Mouse (Mus musculus): ENCODE measurements at regions not wholly inside any gene's neighbourhood (a gene's known extent, or its start where the extent isn't known, plus 50 kb on each side); places are given as distances from the start of the nearest gene placed in this dataset.

DNA sequence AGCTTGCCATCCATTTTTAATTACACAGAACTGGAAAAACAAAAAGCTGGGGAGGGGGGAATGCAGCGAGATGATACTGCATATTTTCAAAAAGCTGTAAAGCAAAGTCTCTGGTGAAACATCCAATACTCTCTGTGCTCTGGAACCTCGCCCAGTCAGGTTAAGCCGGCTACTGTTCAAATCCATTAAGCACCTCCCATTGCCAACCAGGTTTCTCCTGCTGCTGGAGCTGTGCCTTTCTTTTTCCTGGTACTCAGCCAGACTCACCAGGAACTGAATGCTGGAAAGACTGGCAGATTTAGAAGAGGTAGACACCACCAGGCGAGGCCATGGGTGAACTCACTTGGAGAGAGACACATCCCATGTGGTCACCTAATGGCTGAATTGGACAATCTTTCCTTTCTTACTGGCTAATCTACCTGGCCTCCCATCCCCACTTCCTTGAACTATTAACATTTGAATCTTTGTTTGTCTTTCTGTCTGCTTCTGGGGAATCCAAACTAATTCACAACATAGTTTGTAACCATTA, 1250.8 kb upstream of the Jmjd1c start:
- WGBS: 85% methylated on average over 4 of the region's 4 CpGs
- H3K36me3 ChIP-seq (ENCODE audit: control insufficient read depth, insufficient read depth, low read length): no peaks in the 10 kb centered on the region
- no peak overlapping the region for H3K9ac ChIP-seq (ENCODE audit: low read length)
- ATAC-seq (ENCODE audit: insufficient read depth, low FRiP score, low TSS enrichment): no peak
- H3K4me1 ChIP-seq (ENCODE audit: control insufficient read depth, insufficient read depth, low read length): no peaks in the 10 kb centered on the region
- H3K4me2 ChIP-seq (ENCODE audit: low read depth): no peak overlapping the region
- no peaks in the 10 kb centered on the region for H3K27me3 ChIP-seq (ENCODE audit: control insufficient read depth, insufficient read depth, low read length)
- DNase-seq (ENCODE audit: low spot score): no peak
- no peak overlapping the region for H3K27ac ChIP-seq (ENCODE audit: low read depth, low read length)
- H3K9me3 ChIP-seq (ENCODE audit: control insufficient read depth, low read length): no peaks in the 10 kb centered on the region
- no peak overlapping the region for H3K4me3 ChIP-seq (ENCODE audit: low read depth, low read length)

GRCm38 (mm10) chr10:65846136-65846535, 1249.8 kb upstream of the Jmjd1c start:
- Histone ChIP-seq H3K4me3 (ENCODE audit: low read depth, low read length) (no peak overlapping the region), H3K9ac (ENCODE audit: low read length) (no peak overlapping the region), H3K27ac (ENCODE audit: low read depth, low read length) (no peak overlapping the region), H3K27me3 (ENCODE audit: control insufficient read depth, insufficient read depth, low read length) (no peaks in the 10 kb centered on the region), H3K9me3 (ENCODE audit: control insufficient read depth, low read length) (no peaks in the 10 kb centered on the region), H3K36me3 (ENCODE audit: control insufficient read depth, insufficient read depth, low read length) (no peaks in the 10 kb centered on the region), H3K4me1 (ENCODE audit: control insufficient read depth, insufficient read depth, low read length) (no peaks in the 10 kb centered on the region), H3K4me2 (ENCODE audit: low read depth) (no peak overlapping the region)
- ATAC-seq (ENCODE audit: insufficient read depth, low FRiP score, low TSS enrichment): no peak
- WGBS: 86% methylated on average over 4 of the region's 4 CpGs
- DNase-seq (ENCODE audit: low spot score): no peak

- no peak overlapping the region for H3K4me3 ChIP-seq (ENCODE audit: low read depth, low read length)
- 98% methylated on average over 1 of the region's 1 CpGs for WGBS
- DNase-seq (ENCODE audit: low spot score): no peak
These were observed 1248.3 kb upstream of the Jmjd1c start for GRCm38 (mm10) chr10:65847622-65848021.

GRCm38 (mm10) chr10:65889881-65890280, 1206.0 kb upstream of the Jmjd1c start:
- DNase-seq (ENCODE audit: low spot score): no peak
- no peak overlapping the region for H3K27ac ChIP-seq (ENCODE audit: low read depth, low read length)
- no peaks in the 10 kb centered on the region for H3K9me3 ChIP-seq (ENCODE audit: control insufficient read depth, low read length)
- 78% methylated on average over 3 of the region's 3 CpGs for WGBS
- ATAC-seq (ENCODE audit: insufficient read depth, low FRiP score, low TSS enrichment): peak; percentile 67; the same call in 1 of the 2 replicates
- H3K4me2 ChIP-seq (ENCODE audit: low read depth): no peak overlapping the region
- H3K4me3 ChIP-seq (ENCODE audit: low read depth, low read length): no peak overlapping the region
- H3K27me3 ChIP-seq (ENCODE audit: control insufficient read depth, insufficient read depth, low read length): no peaks in the 10 kb centered on the region
- no peaks in the 10 kb centered on the region for H3K4me1 ChIP-seq (ENCODE audit: control insufficient read depth, insufficient read depth, low read length)
- H3K36me3 ChIP-seq (ENCODE audit: control insufficient read depth, insufficient read depth, low read length): no peaks in the 10 kb centered on the region
- H3K9ac ChIP-seq (ENCODE audit: low read length): no peak overlapping the region

More at GRCm38 (mm10) chr10:65847622-65848021, 1248.3 kb upstream of the Jmjd1c start:
- Histone ChIP-seq H3K27me3 (ENCODE audit: control insufficient read depth, insufficient read depth, low read length) (no peaks in the 10 kb centered on the region), H3K9me3 (ENCODE audit: control insufficient read depth, low read length) (no peaks in the 10 kb centered on the region), H3K36me3 (ENCODE audit: control insufficient read depth, insufficient read depth, low read length) (no peaks in the 10 kb centered on the region), H3K4me2 (ENCODE audit: low read depth) (no peak overlapping the region), H3K9ac (ENCODE audit: low read length) (no peak overlapping the region), H3K4me1 (ENCODE audit: control insufficient read depth, insufficient read depth, low read length) (no peaks in the 10 kb centered on the region), H3K27ac (ENCODE audit: low read depth, low read length) (no peak overlapping the region)
- ATAC-seq (ENCODE audit: insufficient read depth, low FRiP score, low TSS enrichment): no peak

DNA sequence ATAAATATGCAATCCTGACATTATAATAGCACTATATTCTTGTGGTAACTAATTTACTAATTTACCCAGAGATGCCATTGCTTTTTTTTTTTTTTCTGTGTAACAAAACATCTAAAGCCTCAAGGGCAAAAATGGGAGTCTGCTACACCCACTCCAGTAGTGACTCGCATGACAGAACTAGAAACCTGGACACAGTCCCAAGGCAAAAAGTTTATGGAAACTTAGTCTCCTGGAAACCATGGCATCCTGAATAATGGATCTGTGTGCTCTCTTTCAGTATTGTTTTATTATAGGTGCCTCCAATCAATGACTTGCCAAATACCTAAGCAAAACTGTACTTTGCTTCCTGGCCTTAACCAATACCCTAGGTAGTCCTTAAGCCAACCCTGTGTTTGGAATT, 1188.4 kb upstream of the Jmjd1c start:
- Histone ChIP-seq H3K4me1 (ENCODE audit: control insufficient read depth, insufficient read depth, low read length) (no peaks in the 10 kb centered on the region), H3K4me2 (ENCODE audit: low read depth) (no peak overlapping the region), H3K27ac (ENCODE audit: low read depth, low read length) (no peak overlapping the region), H3K9ac (ENCODE audit: low read length) (no peak overlapping the region), H3K36me3 (ENCODE audit: control insufficient read depth, insufficient read depth, low read length) (no peaks in the 10 kb centered on the region), H3K27me3 (ENCODE audit: control insufficient read depth, insufficient read depth, low read length) (no peaks in the 10 kb centered on the region), H3K9me3 (ENCODE audit: control insufficient read depth, low read length) (no peaks in the 10 kb centered on the region), H3K4me3 (ENCODE audit: low read depth, low read length) (no peak overlapping the region)
- WGBS: 91% methylated on average over 1 of the region's 1 CpGs
- DNase-seq (ENCODE audit: low spot score): no peak
- no peak for ATAC-seq (ENCODE audit: insufficient read depth, low FRiP score, low TSS enrichment)

GRCm38 (mm10) chr10:65912518-65912917, 1183.4 kb upstream of the Jmjd1c start:
- no peaks in the 10 kb centered on the region for H3K36me3 ChIP-seq (ENCODE audit: control insufficient read depth, insufficient read depth, low read length)
- 89% methylated on average over 6 of the region's 6 CpGs for WGBS
- H3K9ac ChIP-seq (ENCODE audit: low read length): no peak overlapping the region
- H3K27me3 ChIP-seq (ENCODE audit: control insufficient read depth, insufficient read depth, low read length): no peaks in the 10 kb centered on the region
- H3K4me2 ChIP-seq (ENCODE audit: low read depth): no peak overlapping the region
- H3K4me3 ChIP-seq (ENCODE audit: low read depth, low read length): no peak overlapping the region
- H3K9me3 ChIP-seq (ENCODE audit: control insufficient read depth, low read length): no peaks in the 10 kb centered on the region
- H3K27ac ChIP-seq (ENCODE audit: low read depth, low read length): no peak overlapping the region
- no peak for DNase-seq (ENCODE audit: low spot score)
- ATAC-seq (ENCODE audit: insufficient read depth, low FRiP score, low TSS enrichment): no peak
- H3K4me1 ChIP-seq (ENCODE audit: control insufficient read depth, insufficient read depth, low read length): no peaks in the 10 kb centered on the region

- Histone ChIP-seq H3K9ac (ENCODE audit: low read length) (no peak overlapping the region), H3K36me3 (ENCODE audit: control insufficient read depth, insufficient read depth, low read length) (no peaks in the 10 kb centered on the region), H3K4me2 (ENCODE audit: low read depth) (no peak overlapping the region), H3K27me3 (ENCODE audit: control insufficient read depth, insufficient read depth, low read length) (no peaks in the 10 kb centered on the region), H3K9me3 (ENCODE audit: control insufficient read depth, low read length) (no peaks in the 10 kb centered on the region), H3K27ac (ENCODE audit: low read depth, low read length) (no peak overlapping the region), H3K4me1 (ENCODE audit: control insufficient read depth, insufficient read depth, low read length) (no peaks in the 10 kb centered on the region), H3K4me3 (ENCODE audit: low read depth, low read length) (no peak overlapping the region)
- ATAC-seq (ENCODE audit: insufficient read depth, low FRiP score, low TSS enrichment) (no peak), DNase-seq (ENCODE audit: low spot score) (no peak)
These were observed 1163.8 kb upstream of the Jmjd1c start for GRCm38 (mm10) chr10:65932077-65932476.

GRCm38 (mm10) chr10:65948587-65948986, 1147.3 kb upstream of the Jmjd1c start:
- H3K27ac ChIP-seq (ENCODE audit: low read depth, low read length): no peak overlapping the region
- H3K27me3 ChIP-seq (ENCODE audit: control insufficient read depth, insufficient read depth, low read length): no peaks in the 10 kb centered on the region
- H3K4me2 ChIP-seq (ENCODE audit: low read depth): no peak overlapping the region
- no peak overlapping the region for H3K9ac ChIP-seq (ENCODE audit: low read length)
- ATAC-seq (ENCODE audit: insufficient read depth, low FRiP score, low TSS enrichment) (no peak), DNase-seq (ENCODE audit: low spot score) (no peak)
- H3K4me3 ChIP-seq (ENCODE audit: low read depth, low read length): no peak overlapping the region
- H3K4me1 ChIP-seq (ENCODE audit: control insufficient read depth, insufficient read depth, low read length): no peaks in the 10 kb centered on the region
- H3K9me3 ChIP-seq (ENCODE audit: control insufficient read depth, low read length): no peaks in the 10 kb centered on the region
- 87% methylated on average over 4 of the region's 4 CpGs for WGBS
- no peaks in the 10 kb centered on the region for H3K36me3 ChIP-seq (ENCODE audit: control insufficient read depth, insufficient read depth, low read length)

DNA sequence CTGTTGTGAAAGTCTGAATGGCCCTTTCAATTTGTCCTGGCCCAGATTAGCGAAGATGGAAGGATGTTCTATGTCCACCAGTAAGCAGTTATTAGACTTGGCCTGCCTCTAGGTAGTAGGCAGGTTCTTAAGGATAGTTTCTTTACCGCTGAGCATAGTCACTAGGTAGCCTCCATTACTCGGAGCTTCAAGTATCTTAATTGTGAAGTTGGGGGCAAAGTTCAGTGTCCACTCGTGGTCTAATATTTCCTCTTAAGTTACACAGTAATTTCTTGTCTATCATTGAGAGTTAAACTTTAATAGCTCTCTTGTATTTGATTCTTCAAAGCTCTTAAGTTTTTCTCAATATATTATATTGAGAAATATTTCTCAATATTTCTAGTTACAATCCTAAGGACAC, 1133.5 kb upstream of the Jmjd1c start:
- no peak for DNase-seq (ENCODE audit: low spot score)
- ATAC-seq (ENCODE audit: insufficient read depth, low FRiP score, low TSS enrichment): no peak
- no peaks in the 10 kb centered on the region for H3K36me3 ChIP-seq (ENCODE audit: control insufficient read depth, insufficient read depth, low read length)
- no peak overlapping the region for H3K27ac ChIP-seq (ENCODE audit: low read depth, low read length)
- no peaks in the 10 kb centered on the region for H3K4me1 ChIP-seq (ENCODE audit: control insufficient read depth, insufficient read depth, low read length)
- H3K27me3 ChIP-seq (ENCODE audit: control insufficient read depth, insufficient read depth, low read length): no peaks in the 10 kb centered on the region
- H3K9me3 ChIP-seq (ENCODE audit: control insufficient read depth, low read length): no peaks in the 10 kb centered on the region
- no peak overlapping the region for H3K9ac ChIP-seq (ENCODE audit: low read length)
- H3K4me2 ChIP-seq (ENCODE audit: low read depth): no peak overlapping the region
- WGBS: 84% methylated on average over 4 of the region's 4 CpGs
- no peak overlapping the region for H3K4me3 ChIP-seq (ENCODE audit: low read depth, low read length)
